In the genomic region with DNA sequence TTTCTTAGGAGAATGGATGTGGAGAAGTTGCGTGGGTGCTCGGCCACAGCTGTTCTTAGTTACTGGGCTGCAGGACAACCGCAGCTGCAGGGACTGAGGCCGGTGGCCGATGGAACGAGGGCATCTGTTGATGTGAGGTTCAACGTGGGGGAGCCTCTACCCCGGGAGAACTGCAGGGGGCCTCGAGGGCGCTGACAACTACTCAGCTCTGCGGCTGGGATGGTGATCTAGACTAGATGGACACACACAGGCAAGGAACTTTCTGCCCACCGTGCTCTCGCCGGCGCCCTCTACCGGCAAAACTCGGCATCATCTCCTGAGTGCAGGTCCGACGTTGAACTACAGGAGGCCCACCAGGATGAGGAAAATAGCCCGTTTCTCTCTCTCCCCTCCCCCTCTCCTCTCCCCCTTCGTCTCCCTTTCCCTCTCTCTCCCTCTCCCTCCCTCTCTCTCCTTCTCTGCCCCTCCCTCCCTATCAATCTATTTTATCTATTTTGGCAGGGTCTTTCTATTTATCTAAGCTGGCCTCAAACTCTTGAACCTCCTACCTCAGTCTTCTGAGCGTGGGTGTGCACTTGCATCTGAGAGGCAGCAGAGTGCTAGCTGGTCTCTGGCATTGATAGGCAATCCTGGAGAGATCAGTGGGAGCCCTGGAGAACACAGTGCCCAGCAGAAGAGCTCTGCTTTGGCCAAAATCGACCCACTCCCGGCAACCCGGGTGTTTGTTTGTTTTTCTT, we compare ENCODE assay signal across 8 mouse cellular contexts. TPM values are rescaled to one million over a fixed set of nuclear protein-coding genes. Genes with fewer than 3 reads are reported as not detected.
DNase-seq lines count a peak whose midpoint lies in the region; ATAC-seq and TF ChIP-seq lines count a peak whose summit lies in the region.

No protein-coding gene starts in this region.

- intact Hi-C loops in left cerebral cortex, postnatal 36 days (cut with DNase I), result loop anchor here (1.0 to 2.0 kb wide), 2 partner anchors 64 to 70 kb away; a partner anchor contains a TSS

- no peak overlapping the region for H3K9ac ChIP-seq in intestine, postnatal 0 days (ENCODE audit: low read depth, low read length)
- no peak overlapping the region for H3K9ac ChIP-seq in midbrain, embryonic 11.5 days (ENCODE audit: low read length)

- H3K36me3 ChIP-seq in intestine, postnatal 0 days (ENCODE audit: control insufficient read depth, insufficient read depth), result no peaks in the 10 kb centered on the region
- no peaks in the 10 kb centered on the region for H3K36me3 ChIP-seq in midbrain, embryonic 11.5 days (ENCODE audit: control insufficient read depth, insufficient read depth, low read length)

- H3K4me1 ChIP-seq in intestine, postnatal 0 days (replicated peaks; ENCODE audit: control insufficient read depth, insufficient read depth, low read length), result no peaks in the 10 kb centered on the region; the same call in 1 of the 2 replicates
- peaks cover 10% of the 10 kb centered on the region for H3K4me1 ChIP-seq in midbrain, embryonic 11.5 days (ENCODE audit: control insufficient read depth, insufficient read depth, low read length)

- WGBS in intestine, postnatal 0 days, result 19% methylated on average over 25 of the region's 25 CpGs
- 23% methylated on average over 25 of the region's 25 CpGs for WGBS in midbrain, embryonic 11.5 days

- H3K27me3 ChIP-seq in intestine, postnatal 0 days (replicated peaks; ENCODE audit: control insufficient read depth, insufficient read depth, low read length), result no peaks in the 10 kb centered on the region
- H3K27me3 ChIP-seq in midbrain, embryonic 11.5 days (ENCODE audit: control insufficient read depth, insufficient read depth, low read length), result no peaks in the 10 kb centered on the region

- no peak overlapping the region for H3K4me3 ChIP-seq in intestine, postnatal 0 days (ENCODE audit: low read depth, low read length)
- H3K4me3 ChIP-seq in midbrain, embryonic 11.5 days (ENCODE audit: low read depth, low read length), result no peak overlapping the region

- peak; percentile 78 for DNase-seq in 3134 (ENCODE audit: extremely low read depth, insufficient read length, low spot score)
- DNase-seq in adrenal gland, adult 8-10 months, result peak; percentile 79
- DNase-seq in embryo, embryonic 9.5 days (ENCODE audit: extremely low spot score), result peak; percentile 94
- DNase-seq in heart, adult 11 months, result peak; percentile 99
- peak; percentile 73 to 82 for DNase-seq in left cerebral cortex, postnatal 36 days (ENCODE audit: low spot score in 2 of 2)
- peak; percentile 99 for DNase-seq in midbrain, embryonic 11.5 days (ENCODE audit: low spot score, missing footprints)
- DNase-seq in spleen, adult 12 weeks (ENCODE audit: low spot score), result peak; percentile 83

- H3K9me3 ChIP-seq in intestine, postnatal 0 days (ENCODE audit: control insufficient read depth), result no peaks in the 10 kb centered on the region
- no peaks in the 10 kb centered on the region for H3K9me3 ChIP-seq in midbrain, embryonic 11.5 days (ENCODE audit: control insufficient read depth, low read length)

- H3K4me2 ChIP-seq in intestine, postnatal 0 days (replicated peaks; ENCODE audit: low read depth), result no peak overlapping the region; the same call in 1 of the 2 replicates
- H3K4me2 ChIP-seq in midbrain, embryonic 11.5 days, result no peak overlapping the region

- peak; percentile 99 for TF ChIP-seq CTCF in intestine, postnatal 0 days (IDR thresholded peaks at IDR 0.05; ENCODE audit: low read depth)

- peak; percentile 48 for ATAC-seq in intestine, postnatal 0 days
- peak; percentile 55; the same call in 1 of the 2 replicates for ATAC-seq in midbrain, embryonic 11.5 days (ENCODE audit: low FRiP score)

- no peak overlapping the region for H3K27ac ChIP-seq in intestine, postnatal 0 days (ENCODE audit: low read depth, low read length)
- no peak overlapping the region for H3K27ac ChIP-seq in midbrain, embryonic 11.5 days (ENCODE audit: low read depth, low read length)

RNA-seq across cellular contexts. Expression of a gene that starts 12.6 kb away (rescaled TPM):
- 1 to 10 TPM; 1.3 to 4.4 (median 2.7) TPM for total RNA-seq in adrenal gland, adult 8-10 months (2022)
- polyA plus RNA-seq in intestine, postnatal 0 days (2015; fragmentation: Nextera tagmentation; extraction: Ambion mirVana), result 9.3 and 9.5 TPM in 2 replicates
- 1 to 10 TPM; 1.7 to 1.8 TPM for total RNA-seq in left cerebral cortex, postnatal 36 days (2021)
- 2.8 and 3.7 TPM in 2 replicates for polyA plus RNA-seq in midbrain, embryonic 11.5 days (2014; fragmentation: Nextera tagmentation; extraction: Ambion mirVana)

RNA-seq across cellular contexts. Expression of a gene that starts 30.5 kb away (rescaled TPM):
- 10 to 100 TPM; 38.9 to 74.3 (median 55.1) TPM for total RNA-seq in adrenal gland, adult 8-10 months (2022)
- polyA plus RNA-seq in intestine, postnatal 0 days (2015; fragmentation: Nextera tagmentation; extraction: Ambion mirVana), result 76.1 and 92.4 TPM in 2 replicates
- total RNA-seq in left cerebral cortex, postnatal 36 days (2021), result 10 to 100 TPM; 22.9 to 23.9 TPM
- 66.0 and 70.7 TPM in 2 replicates for polyA plus RNA-seq in midbrain, embryonic 11.5 days (2014; fragmentation: Nextera tagmentation; extraction: Ambion mirVana)
